Mouse (Mus musculus) kidney, adult 9 months (tissue): ENCODE data around the gene Zfp385c.
A peak's percentile ranks its signal among the peaks of the same experiment; 100 is the strongest.
"Not testable (repeated sequence)": the region's sequence is repeated elsewhere in the genome, so short reads cannot be mapped to it uniquely, and the experiment has no call there.

Experiments
- DNase-seq: peaks from one replicate; pipeline ENCODE4 v3.0.0; 2022

Gene Zfp385c

DNA sequence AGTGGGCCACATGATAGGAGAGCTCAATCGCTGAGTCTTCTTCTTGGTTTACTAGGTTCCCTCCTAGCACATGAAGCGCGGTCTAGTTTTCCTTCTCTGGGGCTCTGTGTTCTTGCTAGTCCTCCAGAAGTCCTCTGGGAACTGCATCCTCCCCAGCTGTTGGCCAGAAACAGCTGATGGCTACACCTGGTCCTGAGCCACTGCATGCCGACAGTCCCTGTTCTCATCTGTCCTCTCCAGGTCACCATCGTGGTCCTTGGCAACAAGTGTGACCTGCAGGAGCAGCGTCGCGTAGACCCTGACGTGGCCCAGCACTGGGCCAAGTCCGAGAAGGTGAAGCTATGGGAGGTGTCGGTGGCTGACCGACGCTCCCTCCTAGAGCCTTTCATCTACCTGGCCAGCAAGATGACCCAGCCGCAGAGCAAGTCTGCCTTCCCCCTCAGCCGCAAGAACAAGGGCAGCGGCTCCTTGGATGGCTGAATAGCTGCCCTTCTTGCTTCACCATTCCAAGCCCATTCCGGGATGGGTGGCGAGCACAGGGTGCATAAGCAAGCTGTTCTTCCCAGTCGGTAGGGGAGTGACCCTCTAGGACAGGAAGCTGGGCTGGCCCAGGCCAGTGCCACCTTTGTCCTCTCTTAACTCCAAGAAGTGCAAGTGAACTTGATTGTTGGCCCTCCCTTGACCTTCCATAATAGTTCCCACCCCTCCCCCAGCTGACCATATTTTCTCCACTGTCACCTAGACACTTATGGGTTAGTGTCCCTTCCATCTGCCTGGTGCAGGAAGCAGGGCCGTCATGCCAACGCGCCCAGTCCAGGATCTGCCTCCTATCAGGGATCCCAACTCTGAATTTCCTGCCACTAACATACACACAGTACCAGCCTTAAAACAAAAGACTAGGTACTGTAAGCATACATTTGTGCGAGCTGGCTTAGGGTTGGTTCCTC is 66.2 kb downstream of the Zfp385c start:
- no peak for DNase-seq

- DNase-seq: peak; percentile 63
Measured at GRCm38 (mm10) chr11:100623867-100624266, 68.4 kb downstream of the Zfp385c start.

DNA sequence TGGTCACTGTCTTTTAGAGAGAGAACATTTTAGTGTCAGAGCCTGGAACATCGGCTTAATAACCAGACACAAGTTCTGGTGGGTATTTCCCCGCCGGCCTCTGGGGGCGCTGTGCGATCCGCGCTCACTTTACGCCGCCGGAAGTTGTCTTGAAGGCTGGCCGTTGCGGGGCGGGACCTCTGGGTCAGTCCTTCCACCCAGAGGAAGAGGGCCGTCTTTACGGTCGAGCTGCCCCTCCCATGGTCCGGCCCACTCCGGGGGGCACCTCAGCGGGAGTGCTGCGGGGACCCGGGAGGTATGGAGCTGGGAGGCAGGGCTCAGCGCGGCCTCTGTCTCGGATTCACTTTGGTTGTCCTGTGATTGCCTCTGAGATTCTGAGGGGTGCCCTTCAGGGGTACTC is 69.5 kb downstream of the Zfp385c start:
- DNase-seq: peak; percentile 97

- no peak for DNase-seq
Measured at GRCm38 (mm10) chr11:100619982-100620381, 72.3 kb downstream of the Zfp385c start, which contains the start of gene Dnajc7. Gene Dnajc7 (minus strand): TSS chr11:100620168.

DNA sequence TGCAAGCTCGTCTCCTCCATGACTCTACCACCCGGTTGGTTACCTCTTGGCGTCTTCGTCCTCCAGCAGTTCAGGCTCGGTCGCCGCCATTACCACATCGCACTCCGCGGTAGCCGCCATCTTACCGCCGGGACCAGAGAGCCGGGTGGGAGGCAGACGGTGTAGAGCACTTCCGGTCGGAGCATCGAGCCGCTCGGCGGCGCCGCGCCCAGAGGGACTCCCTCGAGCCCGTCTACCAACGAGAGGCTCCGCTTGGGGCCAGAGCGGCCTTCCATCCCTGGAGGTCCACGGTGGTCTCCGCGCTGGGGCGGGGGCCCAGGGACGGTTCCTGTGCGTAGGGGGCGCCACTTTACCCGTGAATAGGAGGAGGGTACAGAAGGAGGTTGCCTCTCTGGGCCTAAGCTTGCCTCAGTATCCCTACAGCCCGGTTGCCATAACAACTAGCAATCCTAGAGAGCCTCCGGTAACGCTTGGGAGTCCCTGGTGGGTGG is 72.7 kb downstream of the Zfp385c start:
- DNase-seq: peak; percentile 96

DNA sequence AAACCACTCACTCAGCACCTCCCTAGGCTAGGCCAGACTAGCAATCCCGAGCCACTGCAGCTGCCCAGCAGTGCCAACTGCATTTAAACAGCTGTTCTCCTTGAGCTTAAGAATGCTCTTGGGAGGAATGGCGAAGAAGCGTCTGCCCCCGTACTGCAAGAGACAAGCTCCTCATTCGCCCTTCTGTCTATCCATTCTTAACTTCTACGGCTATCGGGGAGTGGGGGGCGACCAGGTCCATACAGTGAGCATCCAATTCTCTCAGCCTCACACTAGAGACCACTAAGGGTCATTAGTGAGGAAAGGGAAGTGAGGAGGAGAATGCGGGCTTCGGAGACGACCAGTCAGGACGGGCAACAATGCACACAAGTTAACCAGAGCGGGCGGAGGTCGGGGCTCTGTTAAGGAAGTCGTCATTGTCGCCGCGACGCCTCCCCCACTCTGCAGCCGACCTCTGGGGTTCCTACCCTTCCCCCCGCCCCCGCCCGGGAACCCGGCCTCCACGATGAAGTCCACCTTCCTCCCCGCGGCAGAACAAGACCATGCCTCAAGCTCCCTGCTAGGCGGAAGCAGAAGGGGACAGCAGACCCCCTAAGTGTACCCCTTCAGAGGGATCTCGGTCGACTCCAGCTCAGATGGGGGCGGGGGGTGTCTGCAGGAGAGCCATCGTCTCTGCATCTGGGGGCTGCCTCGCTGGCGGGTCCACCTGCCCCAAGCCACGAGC is 73.3 kb downstream of the Zfp385c start, which contains the start of gene Nkiras2:
Nkiras2 (plus strand) TSS at position 484 of the 724 bp plus-strand sequence.
- DNase-seq: peak; percentile 52

DNA sequence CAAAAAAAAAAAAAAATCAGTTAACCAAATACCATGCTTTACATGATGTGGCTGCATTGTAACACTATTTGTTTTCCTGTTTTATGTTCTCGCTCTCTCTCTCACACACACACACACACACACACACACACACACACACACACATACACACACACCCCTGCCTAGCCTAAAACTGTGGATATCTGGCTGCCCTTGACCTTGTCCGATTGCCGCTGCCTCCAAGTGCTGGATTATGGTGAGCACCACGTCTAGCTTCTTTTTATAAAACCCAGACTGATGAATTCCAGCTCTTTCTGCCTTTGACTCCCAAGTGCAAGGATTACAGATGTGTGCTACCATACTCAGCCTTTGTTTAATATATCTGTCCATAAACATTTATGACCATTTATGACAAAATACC is 74.8 kb downstream of the Zfp385c start:
- no peak for DNase-seq

- not testable (repeated sequence) for DNase-seq
Measured at GRCm38 (mm10) chr11:100616836-100617235, 75.4 kb downstream of the Zfp385c start.

GRCm38 (mm10) chr11:100616332-100616731 is 75.9 kb downstream of the Zfp385c start:
- no peak for DNase-seq

DNA sequence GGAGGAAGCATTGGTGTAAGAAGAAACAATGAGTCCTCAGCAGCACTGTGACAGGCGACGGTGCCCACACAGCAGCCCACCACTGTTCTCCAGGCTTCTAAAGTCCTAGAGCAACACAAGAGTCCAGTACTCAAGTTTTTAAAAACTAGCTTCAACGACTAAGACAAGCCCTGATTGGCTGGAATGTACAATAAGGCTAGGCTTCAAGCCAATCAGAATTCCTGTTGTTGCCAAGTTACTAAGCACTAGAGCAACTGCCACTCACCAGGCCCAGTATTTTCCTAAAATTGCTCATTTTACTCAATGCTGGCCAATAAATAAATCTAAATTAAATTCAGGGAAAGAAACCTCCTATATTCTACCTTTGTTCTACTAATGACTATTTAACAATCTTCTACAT is 79.0 kb downstream of the Zfp385c start:
- DNase-seq: peak; percentile 38

DNA sequence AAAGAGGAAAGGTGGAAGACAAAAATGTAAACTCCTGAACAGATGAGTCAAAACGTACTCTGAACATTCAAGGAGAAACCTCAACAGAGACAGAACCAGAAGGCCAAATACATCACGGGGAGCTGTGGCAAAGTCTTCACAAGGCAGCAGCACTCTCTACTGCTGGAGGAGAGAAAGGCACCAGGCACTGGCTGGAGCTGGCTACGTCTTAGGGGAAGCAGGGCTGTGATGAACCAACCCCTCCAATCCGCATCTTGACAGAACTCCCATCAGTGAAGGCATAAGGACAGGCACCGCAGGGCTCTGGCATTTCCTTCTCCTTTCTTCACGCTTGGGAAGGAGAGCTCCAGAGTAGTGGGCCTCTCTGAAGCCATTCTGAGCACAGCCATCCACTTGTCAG is 80.6 kb downstream of the Zfp385c start:
- no peak for DNase-seq

GRCm38 (mm10) chr11:100609997-100610680 is 82.1 kb downstream of the Zfp385c start:
- peak; percentile 58 for DNase-seq

DNA sequence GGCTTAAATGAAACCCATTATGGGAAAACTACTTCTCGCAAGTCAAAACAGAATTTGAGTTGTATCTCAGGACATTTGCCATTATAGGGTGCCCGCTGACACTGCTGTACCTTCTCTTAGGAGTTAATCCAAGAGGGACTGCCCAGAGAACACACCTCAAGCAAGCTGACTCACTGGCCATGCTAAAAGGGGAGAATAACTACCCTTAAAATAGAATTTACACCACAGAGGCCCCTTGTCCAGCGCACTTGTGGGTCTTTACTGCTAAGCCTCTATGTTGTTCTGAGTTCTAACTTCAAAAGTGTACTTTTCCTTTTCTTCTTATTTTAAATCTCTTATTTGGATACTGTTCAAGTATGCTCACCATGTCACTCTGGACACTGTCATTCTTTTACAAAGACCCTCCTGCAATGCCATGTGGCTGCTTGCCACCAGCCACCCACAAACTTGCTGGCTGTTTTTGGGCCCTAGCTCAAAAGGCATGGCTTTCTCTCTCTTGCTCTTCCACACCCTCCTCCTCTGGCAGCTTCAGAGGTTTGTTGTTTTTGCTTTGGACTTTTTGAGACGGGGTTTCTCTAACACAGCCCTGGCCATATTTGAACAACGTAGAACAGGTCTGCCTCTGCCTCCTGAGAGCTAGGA is 82.8 kb downstream of the Zfp385c start:
- no peak for DNase-seq

DNA sequence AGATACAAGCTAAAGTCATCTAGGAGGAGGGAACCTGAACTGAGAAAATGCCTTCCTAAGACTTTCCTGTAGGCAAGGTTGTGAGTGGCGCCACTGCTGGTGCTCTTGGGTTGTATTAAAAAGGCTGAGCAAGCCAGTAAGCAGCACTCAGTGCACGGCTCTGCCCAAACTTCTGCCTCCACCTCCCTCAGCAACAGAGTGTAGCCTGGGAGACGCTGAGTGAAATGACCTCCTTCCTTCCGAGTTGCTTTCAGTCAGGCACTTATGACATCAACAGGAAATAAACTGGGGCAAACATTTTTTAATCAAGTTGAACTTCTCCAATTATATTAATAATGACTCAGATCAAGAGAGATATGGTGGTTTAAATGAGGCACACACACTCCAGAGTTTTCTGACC is 83.5 kb downstream of the Zfp385c start:
- no peak for DNase-seq

DNA sequence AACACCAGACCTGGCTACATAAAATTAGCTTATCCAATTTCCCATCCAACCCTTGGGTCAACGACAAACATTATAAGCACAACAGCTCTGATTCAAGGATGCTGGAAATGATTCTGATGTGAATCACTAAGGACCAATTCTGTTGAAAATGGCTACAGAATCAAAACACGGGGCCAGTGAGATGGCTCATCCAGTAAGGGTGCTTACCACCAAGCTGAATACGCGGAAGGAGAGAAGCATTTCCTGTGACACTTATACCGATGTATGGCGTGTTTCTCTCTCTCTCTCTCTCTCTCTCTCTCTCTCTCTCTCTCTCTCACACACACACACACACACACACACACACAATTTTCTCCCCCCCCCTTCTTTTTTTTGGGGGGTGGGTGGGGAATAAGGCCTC is 85.1 kb downstream of the Zfp385c start:
- DNase-seq: no peak

DNA sequence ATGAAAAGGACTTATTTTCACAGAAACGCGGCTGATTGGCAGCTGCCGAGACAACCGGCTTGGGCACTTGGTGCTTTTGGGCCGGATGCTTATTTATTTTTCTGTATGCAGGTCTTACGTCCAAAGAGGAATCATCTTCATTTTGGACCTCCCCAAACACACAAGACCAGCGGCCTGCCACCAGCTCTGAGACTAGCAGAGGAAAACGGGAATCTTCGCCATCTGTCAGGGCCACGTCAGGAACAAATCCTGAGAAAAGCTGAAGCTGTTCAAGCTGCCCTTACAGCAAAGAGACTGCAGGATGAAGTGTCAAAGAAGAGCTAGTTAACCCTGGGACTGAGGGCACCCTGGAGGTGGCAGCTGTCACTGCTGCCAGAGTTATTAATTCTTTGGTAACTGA is 86.8 kb downstream of the Zfp385c start:
- DNase-seq: no peak

DNA sequence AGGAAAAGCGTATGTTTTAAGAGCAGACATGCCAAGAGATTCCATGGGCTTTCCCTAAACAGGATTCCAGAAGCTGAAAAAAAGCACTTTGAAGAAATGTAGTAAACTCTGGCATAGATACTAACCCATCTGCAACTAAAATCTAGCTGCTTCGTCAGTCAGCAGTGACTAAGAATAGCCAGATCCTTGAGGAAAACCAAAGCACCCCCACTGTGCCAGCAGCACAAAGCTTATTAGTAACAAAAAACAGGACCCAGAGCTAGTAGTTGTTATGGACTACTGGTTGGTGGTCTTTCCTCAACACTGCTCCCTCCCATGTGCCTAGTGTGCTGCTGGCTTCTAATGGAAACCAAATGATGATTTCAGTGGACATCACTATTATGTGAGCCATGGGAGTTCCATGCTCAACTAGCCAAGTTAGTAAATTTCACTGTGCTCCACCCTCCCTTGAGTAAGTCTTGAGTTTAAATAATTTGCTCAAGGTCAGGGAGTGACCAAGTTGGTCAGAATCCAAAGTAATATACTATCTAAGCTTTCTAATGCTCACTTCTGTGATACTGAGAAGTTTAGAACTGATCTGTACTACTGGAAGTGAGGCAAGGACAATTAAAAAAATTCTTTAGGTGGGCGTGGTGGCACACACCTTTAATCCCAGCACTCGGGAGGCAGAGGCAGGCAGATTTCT is 87.8 kb downstream of the Zfp385c start:
- no peak for DNase-seq

DNA sequence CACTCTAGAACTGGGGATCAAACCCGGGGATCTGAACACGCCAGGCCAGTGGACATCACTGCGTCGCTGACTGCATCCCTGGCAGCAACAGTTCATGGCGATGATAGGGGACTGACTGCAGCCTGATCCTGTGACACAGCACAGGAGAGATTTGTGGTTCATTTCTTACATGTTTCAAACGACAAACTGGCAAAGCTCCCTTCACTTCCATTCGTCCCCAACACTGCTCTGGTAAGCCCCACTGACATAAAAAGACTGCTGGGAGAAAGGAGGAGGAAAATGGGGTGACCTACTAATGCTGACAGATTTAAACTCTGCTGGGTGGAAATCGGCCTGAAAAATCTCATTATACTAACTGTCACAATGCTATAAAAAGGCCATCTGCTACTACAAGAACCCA is 88.4 kb downstream of the Zfp385c start:
- no peak for DNase-seq

DNA sequence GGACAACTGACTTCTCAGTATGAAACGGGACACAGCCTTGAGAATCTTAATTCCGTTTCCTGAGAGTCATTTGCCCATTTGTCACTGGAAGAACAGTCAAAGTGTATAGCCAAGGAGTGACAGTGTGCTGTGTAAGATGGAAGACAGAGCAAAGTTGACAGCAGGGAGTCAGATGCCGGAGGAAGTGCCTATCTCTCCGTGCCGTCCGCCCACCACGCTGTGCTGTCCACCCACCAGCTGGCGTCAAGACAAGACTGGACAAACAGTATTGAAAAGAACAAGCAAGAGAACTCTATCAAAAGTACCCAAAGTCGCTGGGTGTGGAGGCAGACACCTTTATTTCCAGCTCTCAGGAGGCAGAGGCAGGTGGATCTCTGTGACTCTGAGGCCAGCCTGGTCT is 89.1 kb downstream of the Zfp385c start:
- DNase-seq: no peak

- no peak for DNase-seq
Measured at GRCm38 (mm10) chr11:100601372-100601771, 90.9 kb downstream of the Zfp385c start.

DNA sequence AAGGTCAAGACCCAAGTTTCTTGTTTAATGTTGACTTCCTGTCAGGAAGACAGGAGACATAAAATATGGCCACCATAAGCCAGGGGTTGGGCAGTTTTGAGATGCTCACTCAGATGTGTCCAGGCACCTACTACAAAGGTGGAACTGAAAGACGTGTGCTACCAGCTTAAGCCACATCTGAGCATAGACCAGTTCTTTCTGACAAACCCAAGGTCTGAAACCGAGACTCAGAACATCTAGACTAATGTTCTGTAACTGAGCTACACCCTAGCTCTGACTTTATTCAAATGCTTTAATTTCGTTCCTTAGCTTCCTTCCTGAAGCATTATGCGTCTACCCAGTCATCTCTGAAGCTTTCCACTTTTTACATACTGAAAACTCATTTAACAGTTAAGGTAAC is 94.2 kb downstream of the Zfp385c start:
- no peak for DNase-seq

DNA sequence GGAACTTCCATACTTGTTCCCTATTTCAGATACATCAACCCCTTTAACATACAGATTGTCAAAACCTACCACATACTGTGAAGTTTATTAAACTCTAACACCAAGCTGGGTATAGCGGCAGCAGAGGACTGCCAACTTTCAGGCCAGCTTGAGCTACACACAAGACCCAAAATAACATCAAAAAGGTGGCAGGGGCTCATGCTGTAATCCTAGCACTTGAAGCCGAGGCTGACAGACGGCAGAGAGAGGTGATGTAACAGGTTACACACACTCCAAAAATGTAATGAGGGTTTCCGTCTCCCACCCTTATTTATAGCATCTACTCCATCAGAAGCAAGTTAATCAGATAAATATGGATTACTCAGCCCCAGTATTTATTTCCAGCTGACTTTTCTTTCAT is 96.7 kb downstream of the Zfp385c start:
- DNase-seq: no peak
